Mouse (Mus musculus): ENCODE measurements at regions not wholly inside any gene's neighbourhood (a gene's known extent, or its start where the extent isn't known, plus 50 kb on each side); places are given as distances from the start of the nearest gene placed in this dataset.

- Histone ChIP-seq H3K27me3 (replicated peaks; ENCODE audit: control insufficient read depth, insufficient read depth, low read length) (no peaks in the 10 kb centered on the region), H3K9ac (ENCODE audit: low read depth, low read length) (no peak overlapping the region), H3K27ac (ENCODE audit: low read depth, low read length) (no peak overlapping the region), H3K9me3 (ENCODE audit: control insufficient read depth, low read length) (no peaks in the 10 kb centered on the region), H3K36me3 (ENCODE audit: control insufficient read depth, insufficient read depth, low read length) (no peaks in the 10 kb centered on the region), H3K4me3 (ENCODE audit: low read depth, low read length) (no peak overlapping the region), H3K4me1 (replicated peaks; ENCODE audit: control insufficient read depth, insufficient read depth, low read length) (no peaks in the 10 kb centered on the region), H3K4me2 (no peak overlapping the region)
- no peak for DNase-seq (ENCODE audit: low spot score)
- 77% methylated on average over 3 of the region's 3 CpGs for WGBS
- no peak for ATAC-seq (replicated peaks; ENCODE audit: low FRiP score)
Observed at GRCm38 (mm10) chr2:159054451-159054850, 259.8 kb downstream of the Dhx35 start.

GRCm38 (mm10) chr2:159055780-159056179 lies 261.2 kb downstream of the Dhx35 start:
- 43% methylated on average over 6 of the region's 6 CpGs for WGBS
- no peaks in the 10 kb centered on the region for H3K4me1 ChIP-seq (replicated peaks; ENCODE audit: control insufficient read depth, insufficient read depth, low read length)

GRCm38 (mm10) chr2:159056960-159057359 lies 262.4 kb downstream of the Dhx35 start:
- no peak for DNase-seq (ENCODE audit: low spot score)
- no peaks in the 10 kb centered on the region for H3K27me3 ChIP-seq (replicated peaks; ENCODE audit: control insufficient read depth, insufficient read depth, low read length)
- H3K9ac ChIP-seq (ENCODE audit: low read depth, low read length): no peak overlapping the region
- no peak for ATAC-seq (replicated peaks; ENCODE audit: low FRiP score)
- no peaks in the 10 kb centered on the region for H3K9me3 ChIP-seq (ENCODE audit: control insufficient read depth, low read length)
- no peak overlapping the region for H3K4me3 ChIP-seq (ENCODE audit: low read depth, low read length)
- H3K4me1 ChIP-seq (replicated peaks; ENCODE audit: control insufficient read depth, insufficient read depth, low read length): no peaks in the 10 kb centered on the region
- no peak overlapping the region for H3K4me2 ChIP-seq
- 72% methylated on average over 3 of the region's 3 CpGs for WGBS
- H3K36me3 ChIP-seq (ENCODE audit: control insufficient read depth, insufficient read depth, low read length): no peaks in the 10 kb centered on the region
- H3K27ac ChIP-seq (ENCODE audit: low read depth, low read length): no peak overlapping the region

More at GRCm38 (mm10) chr2:159055780-159056179, 261.2 kb downstream of the Dhx35 start:
- H3K9me3 ChIP-seq (ENCODE audit: control insufficient read depth, low read length): no peaks in the 10 kb centered on the region
- H3K4me2 ChIP-seq: no peak overlapping the region
- ATAC-seq (replicated peaks; ENCODE audit: low FRiP score) (no peak), DNase-seq (ENCODE audit: low spot score) (no peak)
- no peak overlapping the region for H3K9ac ChIP-seq (ENCODE audit: low read depth, low read length)
- H3K27ac ChIP-seq (ENCODE audit: low read depth, low read length): no peak overlapping the region
- H3K36me3 ChIP-seq (ENCODE audit: control insufficient read depth, insufficient read depth, low read length): no peaks in the 10 kb centered on the region
- H3K4me3 ChIP-seq (ENCODE audit: low read depth, low read length): no peak overlapping the region
- no peaks in the 10 kb centered on the region for H3K27me3 ChIP-seq (replicated peaks; ENCODE audit: control insufficient read depth, insufficient read depth, low read length)

- no peak overlapping the region for H3K4me2 ChIP-seq
- no peak for ATAC-seq (replicated peaks; ENCODE audit: low FRiP score)
Observed at GRCm38 (mm10) chr2:159057506-159057905, 262.9 kb downstream of the Dhx35 start.

GRCm38 (mm10) chr2:159062266-159062665 lies 267.7 kb downstream of the Dhx35 start:
- H3K9me3 ChIP-seq (ENCODE audit: control insufficient read depth, low read length): no peaks in the 10 kb centered on the region
- ATAC-seq (replicated peaks; ENCODE audit: low FRiP score) (no peak), DNase-seq (ENCODE audit: low spot score) (no peak)
- 84% methylated on average over 2 of the region's 2 CpGs for WGBS
- no peak overlapping the region for H3K27ac ChIP-seq (ENCODE audit: low read depth, low read length)
- H3K4me1 ChIP-seq (replicated peaks; ENCODE audit: control insufficient read depth, insufficient read depth, low read length): no peaks in the 10 kb centered on the region
- no peaks in the 10 kb centered on the region for H3K27me3 ChIP-seq (replicated peaks; ENCODE audit: control insufficient read depth, insufficient read depth, low read length)
- no peak overlapping the region for H3K4me2 ChIP-seq
- no peak overlapping the region for H3K9ac ChIP-seq (ENCODE audit: low read depth, low read length)
- no peaks in the 10 kb centered on the region for H3K36me3 ChIP-seq (ENCODE audit: control insufficient read depth, insufficient read depth, low read length)
- no peak overlapping the region for H3K4me3 ChIP-seq (ENCODE audit: low read depth, low read length)

More at GRCm38 (mm10) chr2:159057506-159057905, 262.9 kb downstream of the Dhx35 start:
- Histone ChIP-seq H3K27me3 (replicated peaks; ENCODE audit: control insufficient read depth, insufficient read depth, low read length) (no peaks in the 10 kb centered on the region), H3K9ac (ENCODE audit: low read depth, low read length) (no peak overlapping the region), H3K27ac (ENCODE audit: low read depth, low read length) (no peak overlapping the region), H3K4me3 (ENCODE audit: low read depth, low read length) (no peak overlapping the region), H3K36me3 (ENCODE audit: control insufficient read depth, insufficient read depth, low read length) (no peaks in the 10 kb centered on the region), H3K4me1 (replicated peaks; ENCODE audit: control insufficient read depth, insufficient read depth, low read length) (no peaks in the 10 kb centered on the region), H3K9me3 (ENCODE audit: control insufficient read depth, low read length) (no peaks in the 10 kb centered on the region)
- DNase-seq (ENCODE audit: low spot score): no peak
- WGBS: 78% methylated on average over 5 of the region's 5 CpGs

- ATAC-seq (replicated peaks; ENCODE audit: low FRiP score) (no peak), DNase-seq (ENCODE audit: low spot score) (no peak)
- H3K4me1 ChIP-seq (replicated peaks; ENCODE audit: control insufficient read depth, insufficient read depth, low read length): no peaks in the 10 kb centered on the region
- no peak overlapping the region for H3K9ac ChIP-seq (ENCODE audit: low read depth, low read length)
- H3K27ac ChIP-seq (ENCODE audit: low read depth, low read length): no peak overlapping the region
- H3K27me3 ChIP-seq (replicated peaks; ENCODE audit: control insufficient read depth, insufficient read depth, low read length): no peaks in the 10 kb centered on the region
- no peaks in the 10 kb centered on the region for H3K9me3 ChIP-seq (ENCODE audit: control insufficient read depth, low read length)
- H3K4me3 ChIP-seq (ENCODE audit: low read depth, low read length): no peak overlapping the region
- no peaks in the 10 kb centered on the region for H3K36me3 ChIP-seq (ENCODE audit: control insufficient read depth, insufficient read depth, low read length)
- H3K4me2 ChIP-seq: no peak overlapping the region
- WGBS: 41% methylated on average over 2 of the region's 2 CpGs
Observed at GRCm38 (mm10) chr2:159062666-159063065, 268.1 kb downstream of the Dhx35 start.

- Histone ChIP-seq H3K4me1 (replicated peaks; ENCODE audit: control insufficient read depth, insufficient read depth, low read length) (no peaks in the 10 kb centered on the region), H3K36me3 (ENCODE audit: control insufficient read depth, insufficient read depth, low read length) (no peaks in the 10 kb centered on the region), H3K27me3 (replicated peaks; ENCODE audit: control insufficient read depth, insufficient read depth, low read length) (no peaks in the 10 kb centered on the region), H3K27ac (ENCODE audit: low read depth, low read length) (no peak overlapping the region), H3K4me3 (ENCODE audit: low read depth, low read length) (no peak overlapping the region), H3K9ac (ENCODE audit: low read depth, low read length) (no peak overlapping the region), H3K9me3 (ENCODE audit: control insufficient read depth, low read length) (no peaks in the 10 kb centered on the region), H3K4me2 (no peak overlapping the region)
- ATAC-seq (replicated peaks; ENCODE audit: low FRiP score) (no peak), DNase-seq (ENCODE audit: low spot score) (no peak)
- 80% methylated on average over 9 of the region's 9 CpGs for WGBS
Observed at GRCm38 (mm10) chr2:159064403-159064970, 269.9 kb downstream of the Dhx35 start.

- H3K27me3 ChIP-seq (replicated peaks; ENCODE audit: control insufficient read depth, insufficient read depth, low read length): no peaks in the 10 kb centered on the region
- WGBS: 64% methylated on average over 7 of the region's 7 CpGs
- ATAC-seq (replicated peaks; ENCODE audit: low FRiP score): no peak
Observed at GRCm38 (mm10) chr2:159067506-159067905, 272.9 kb downstream of the Dhx35 start.

GRCm38 (mm10) chr2:159068303-159069020 lies 273.9 kb downstream of the Dhx35 start:
- no peaks in the 10 kb centered on the region for H3K27me3 ChIP-seq (replicated peaks; ENCODE audit: control insufficient read depth, insufficient read depth, low read length)
- DNase-seq (ENCODE audit: low spot score) (no peak), ATAC-seq (replicated peaks; ENCODE audit: low FRiP score) (no peak)
- H3K4me1 ChIP-seq (replicated peaks; ENCODE audit: control insufficient read depth, insufficient read depth, low read length): no peaks in the 10 kb centered on the region
- no peaks in the 10 kb centered on the region for H3K9me3 ChIP-seq (ENCODE audit: control insufficient read depth, low read length)
- H3K4me3 ChIP-seq (ENCODE audit: low read depth, low read length): no peak overlapping the region
- no peak overlapping the region for H3K4me2 ChIP-seq
- no peak overlapping the region for H3K9ac ChIP-seq (ENCODE audit: low read depth, low read length)
- H3K27ac ChIP-seq (ENCODE audit: low read depth, low read length): no peak overlapping the region
- WGBS: 47% methylated on average over 7 of the region's 7 CpGs
- no peaks in the 10 kb centered on the region for H3K36me3 ChIP-seq (ENCODE audit: control insufficient read depth, insufficient read depth, low read length)

More at GRCm38 (mm10) chr2:159067506-159067905, 272.9 kb downstream of the Dhx35 start:
- Histone ChIP-seq H3K4me2 (no peak overlapping the region), H3K27ac (ENCODE audit: low read depth, low read length) (no peak overlapping the region), H3K9ac (ENCODE audit: low read depth, low read length) (no peak overlapping the region), H3K4me1 (replicated peaks; ENCODE audit: control insufficient read depth, insufficient read depth, low read length) (no peaks in the 10 kb centered on the region), H3K9me3 (ENCODE audit: control insufficient read depth, low read length) (no peaks in the 10 kb centered on the region), H3K36me3 (ENCODE audit: control insufficient read depth, insufficient read depth, low read length) (no peaks in the 10 kb centered on the region), H3K4me3 (ENCODE audit: low read depth, low read length) (no peak overlapping the region)
- DNase-seq (ENCODE audit: low spot score): no peak
